ENCODE assay signal across 13 mouse cellular contexts in the genomic region with DNA sequence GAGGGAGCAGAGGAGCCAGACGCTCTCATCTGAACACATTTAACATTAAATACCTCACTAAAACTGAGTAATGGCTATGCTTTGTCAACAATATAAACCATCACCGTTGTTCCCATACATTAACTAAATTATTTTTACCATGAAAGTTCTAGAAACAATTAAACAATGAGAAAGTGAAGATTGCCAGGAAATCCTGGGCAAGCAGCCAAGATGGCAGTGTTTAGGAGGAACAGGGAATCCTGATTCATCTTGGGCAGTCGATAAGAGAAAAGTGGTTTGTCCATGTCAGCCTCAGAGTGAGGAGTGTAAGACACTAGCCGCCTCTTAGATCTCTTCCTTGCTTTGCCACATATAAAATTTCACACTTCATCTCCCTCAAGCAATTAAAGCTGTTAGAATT.
DNase-seq lines count a peak whose midpoint lies in the region; TF ChIP-seq lines count a peak whose summit lies in the region.
"Had no signal": no experiment of that assay in that cellular context is flagged by ENCODE, and none has a peak within 500 bp of the region (broad histone marks: within the 10 kb centered on the region; RNA-seq: fewer than 3 reads in every experiment).

No protein-coding gene starts in this region.

- TF ChIP-seq CTCF in lung, adult 2 months (IDR thresholded peaks at IDR 0.05; ENCODE audit: insufficient read depth, low read length): no peak

- WGBS in lung, adult 2 months: 39% methylated on average over 4 of the region's 4 CpGs

- TF ChIP-seq POLR2A in lung, adult 2 months (IDR thresholded peaks at IDR 0.05; ENCODE audit: borderline replicate concordance, extremely low read depth, low read depth, low read length): no peak

- no peak overlapping the region for H3K4me3 ChIP-seq in lung, adult 2 months (replicated peaks; ENCODE audit: extremely low read depth, low read depth, low read length)
- H3K4me3 ChIP-seq: heart, embryonic 12.5 days had no signal

- no peaks in the 10 kb centered on the region for H3K4me1 ChIP-seq in lung, adult 2 months (ENCODE audit: control insufficient read depth, insufficient read depth, low read length)
- H3K4me1 ChIP-seq: heart, embryonic 12.5 days had no signal

- peak; percentile 9 for DNase-seq in heart, postnatal 4 days
- DNase-seq in heart, adult 18-20 months: no peak
- peak; percentile 10 for DNase-seq in right cerebral cortex, adult 18-20 months
- DNase-seq in right cerebral cortex, postnatal 36 days (ENCODE audit: low spot score in 2 of 2): no peak
- DNase-seq in adrenal gland, postnatal 25 days: peak; percentile 59
- peak; percentile 6 for DNase-seq in testis, postnatal 14 days (ENCODE audit: low spot score)
- DNase-seq in lung, adult 2 months: no peak
- DNase-seq: cerebellum, adult 8-10 months; gastrocnemius, postnatal 14 days; layer of hippocampus, postnatal 36 days; liver, postnatal 0 days; thymus, postnatal 25 days had no signal

Comparison
In these comparisons a context has a peak if more than half of its experiments do, and no peak if none do; other contexts are left out.
1. DNase-seq: peak in heart, postnatal 4 days (single experiment), right cerebral cortex, adult 18-20 months (single experiment), adrenal gland, postnatal 25 days (single experiment) and testis, postnatal 14 days (single experiment); none in heart, adult 18-20 months (0 of 2), right cerebral cortex, postnatal 36 days (0 of 2) and lung, adult 2 months (single experiment).